Mouse (Mus musculus) heart, adult 9 months (tissue): ENCODE measurements around the gene Mmp14.
A peak's percentile ranks its signal among the peaks of the same experiment; 100 is the strongest.

Experiments
- DNase-seq, 2 experiments: peaks; one replicate each; pipeline ENCODE4 v3.0.0; 2022; ENCODE audit warnings: low spot score in 2 of 2

Gene Mmp14

GRCm38 (mm10) chr14:54474744-54475143 is 43.3 kb downstream of the Mmp14 start:
- no peak for DNase-seq

DNA sequence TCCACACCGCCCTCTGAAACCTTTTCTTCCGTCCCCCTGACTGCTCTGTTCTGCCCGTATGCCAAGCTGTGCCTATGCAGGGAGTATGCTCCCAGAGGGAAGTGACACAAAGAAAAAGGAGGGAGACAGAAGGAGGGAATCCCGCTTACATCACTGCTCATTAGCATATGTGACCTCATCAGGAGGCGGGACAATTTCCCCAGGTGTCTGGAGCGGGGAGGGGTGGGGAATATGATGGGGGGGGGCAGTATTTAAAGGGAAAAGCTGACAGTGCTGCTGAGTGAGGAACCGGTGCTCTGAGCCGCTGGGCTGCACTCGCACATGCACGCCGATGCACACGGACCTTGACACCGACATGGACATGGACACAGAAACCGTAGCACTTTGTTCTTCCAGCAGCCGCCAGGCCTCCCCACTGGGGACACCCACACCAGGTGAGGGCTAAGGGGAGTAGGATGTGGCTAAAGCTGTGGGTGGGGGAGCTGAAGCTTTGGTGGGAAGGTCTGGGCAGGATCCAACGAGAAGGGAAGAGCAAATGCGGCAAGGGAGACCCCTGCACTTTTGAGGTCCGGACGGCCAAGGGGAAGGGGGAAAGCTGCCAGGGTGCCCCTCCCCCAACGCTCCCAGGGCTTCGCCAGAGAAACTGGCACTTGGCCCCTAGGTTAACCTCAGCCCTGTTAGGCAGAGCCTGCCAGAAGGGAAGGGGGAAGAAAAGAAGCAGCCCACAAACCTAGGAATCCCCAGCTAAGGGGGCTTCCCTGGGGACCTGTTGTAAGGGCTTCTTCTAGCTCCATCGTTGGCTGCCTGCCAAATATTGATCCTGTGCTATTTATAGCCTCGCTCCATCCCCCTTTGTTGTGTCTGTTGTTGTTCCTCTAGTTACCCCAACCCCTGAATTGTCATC is 44.8 kb downstream of the Mmp14 start, which contains the start of gene Rem2:
TSS of gene Rem2 (plus strand) at position 160 of the 904 bp plus-strand sequence.
- DNase-seq: no peak

DNA sequence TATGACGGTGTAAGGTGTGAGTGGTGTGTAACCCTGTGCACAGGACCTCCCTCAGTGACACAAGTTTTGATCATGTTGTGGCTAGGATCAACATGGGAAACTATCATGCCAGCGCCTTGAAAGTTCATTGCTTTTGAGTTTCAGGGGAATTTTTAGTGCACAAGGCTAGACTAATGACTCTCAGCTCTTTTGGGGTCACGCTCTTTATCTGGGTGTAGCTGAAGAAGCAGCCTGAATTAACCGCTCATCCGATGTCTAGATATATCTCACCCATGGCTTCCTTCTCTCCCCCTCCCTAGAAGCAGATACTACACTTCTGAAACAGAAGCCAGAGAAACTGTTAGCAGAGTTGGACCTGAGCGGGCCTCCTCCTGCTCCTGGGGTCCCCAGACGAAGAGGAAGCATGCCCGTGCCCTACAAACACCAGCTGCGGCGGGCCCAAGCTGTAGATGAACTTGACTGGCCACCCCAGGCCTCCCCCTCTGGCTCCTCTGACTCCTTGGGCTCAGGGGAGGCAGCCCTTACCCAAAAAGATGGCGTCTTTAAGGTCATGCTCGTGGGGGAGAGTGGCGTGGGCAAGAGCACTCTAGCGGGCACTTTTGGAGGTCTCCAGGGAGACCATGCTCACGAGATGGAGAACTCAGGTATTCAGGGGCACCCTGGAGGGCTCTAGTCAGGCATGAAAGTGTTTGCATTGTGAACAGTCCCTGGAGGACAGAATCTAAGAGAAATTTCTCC is 45.9 kb downstream of the Mmp14 start:
- no peak for DNase-seq

GRCm38 (mm10) chr14:54479451-54479920 is 48.1 kb downstream of the Mmp14 start:
- DNase-seq: no peak

DNA sequence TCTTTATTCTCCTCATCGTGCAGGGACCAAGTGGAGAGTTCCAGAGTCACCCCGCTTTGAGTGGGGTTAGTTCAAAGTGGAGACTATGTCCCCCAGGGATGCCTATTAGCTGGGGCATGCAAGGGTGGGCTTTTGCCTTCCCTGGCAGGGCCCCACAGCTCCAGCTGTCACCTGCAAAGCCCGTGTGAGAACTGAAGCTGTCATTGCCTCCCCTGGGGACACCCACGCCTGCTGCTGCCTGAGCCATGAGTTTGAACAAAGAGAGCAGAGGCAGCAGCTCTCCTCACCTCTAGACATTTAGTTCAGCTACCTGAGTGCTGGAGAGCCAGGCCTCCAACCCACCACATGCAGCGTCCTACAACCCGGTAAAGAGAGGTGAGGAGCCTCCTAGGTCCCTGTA is 49.3 kb downstream of the Mmp14 start:
- no peak for DNase-seq

GRCm38 (mm10) chr14:54481402-54481801 is 50.0 kb downstream of the Mmp14 start:
- no peak for DNase-seq

DNA sequence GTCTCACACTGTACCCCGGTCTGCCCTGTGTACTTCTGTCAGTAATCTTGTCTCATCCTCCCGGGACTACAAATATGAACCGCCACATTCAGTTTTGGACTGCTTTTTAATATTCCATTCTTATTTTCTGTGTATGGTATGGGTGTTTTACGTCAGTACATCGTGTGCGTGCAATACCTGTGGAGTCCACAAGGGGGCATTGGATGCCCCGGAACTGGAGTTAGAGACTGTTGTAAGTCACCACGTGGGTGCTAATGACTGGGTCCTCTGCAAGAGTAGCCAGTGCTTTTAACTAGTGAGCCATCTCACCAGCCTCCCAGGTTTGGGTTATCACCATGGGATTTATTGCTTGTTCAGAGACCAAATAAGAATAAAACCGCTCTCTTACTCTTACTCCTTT is 51.1 kb downstream of the Mmp14 start:
- DNase-seq: no peak

- DNase-seq: no peak
These were observed 54.5 kb downstream of the Mmp14 start for GRCm38 (mm10) chr14:54485899-54486298.

DNA sequence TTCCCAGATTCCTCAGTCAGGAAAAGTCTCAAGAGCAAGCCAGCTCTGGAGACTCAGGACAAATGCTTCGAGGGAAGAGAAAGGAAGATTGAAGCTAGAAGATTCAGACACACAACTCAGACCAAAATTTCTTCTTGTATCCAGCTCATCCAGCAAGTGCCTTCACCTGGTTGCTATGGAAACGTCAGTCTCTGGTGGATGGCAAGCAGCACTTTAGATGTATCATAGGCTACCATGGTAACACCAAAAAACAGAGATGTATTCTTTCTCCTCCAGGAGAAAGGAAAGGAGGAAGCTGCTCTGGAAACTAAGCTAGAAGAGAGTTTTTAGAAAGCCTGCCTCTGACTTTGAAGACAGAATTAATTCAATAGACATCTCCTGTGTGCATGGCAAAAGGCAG is 56.3 kb downstream of the Mmp14 start:
- DNase-seq: no peak

GRCm38 (mm10) chr14:54488350-54488749 is 56.9 kb downstream of the Mmp14 start:
- no peak for DNase-seq

GRCm38 (mm10) chr14:54492345-54493131 is 61.1 kb downstream of the Mmp14 start:
- no peak for DNase-seq

DNA sequence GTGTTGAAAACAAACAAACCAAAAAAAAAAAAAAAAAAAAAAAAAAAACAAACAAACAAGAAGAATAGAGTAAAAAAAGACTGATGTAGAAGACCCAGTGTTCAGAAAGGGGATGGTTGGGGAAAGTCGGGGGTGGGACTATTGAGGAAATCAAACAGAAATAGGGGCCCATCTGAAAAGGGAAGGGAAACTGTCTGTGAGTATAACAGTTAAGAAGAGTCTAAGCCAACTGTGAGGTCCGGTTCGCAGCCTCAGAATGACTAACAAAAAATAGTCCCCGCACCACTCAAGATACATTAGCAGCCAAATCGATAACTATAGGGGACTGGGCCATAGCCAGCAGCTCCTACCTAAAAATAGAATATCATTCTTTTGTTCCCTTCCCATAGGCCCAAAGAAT is 61.8 kb downstream of the Mmp14 start:
- no peak for DNase-seq

GRCm38 (mm10) chr14:54494234-54494633 is 62.8 kb downstream of the Mmp14 start:
- peak; percentile 21 to 31 for DNase-seq
